Mouse (Mus musculus): ENCODE measurements around the gene Wdr77. TPM values are rescaled to one million over a fixed set of nuclear protein-coding genes. Genes with fewer than 3 reads are reported as not detected.
"Not testable (repeated sequence)": the region's sequence is repeated elsewhere in the genome, so short reads cannot be mapped to it uniquely, and the experiment has no call there.

Wdr77 gene
- total and polyA plus RNA-seq, 2 experiments, result 7.7 to 30.1 TPM

DNA sequence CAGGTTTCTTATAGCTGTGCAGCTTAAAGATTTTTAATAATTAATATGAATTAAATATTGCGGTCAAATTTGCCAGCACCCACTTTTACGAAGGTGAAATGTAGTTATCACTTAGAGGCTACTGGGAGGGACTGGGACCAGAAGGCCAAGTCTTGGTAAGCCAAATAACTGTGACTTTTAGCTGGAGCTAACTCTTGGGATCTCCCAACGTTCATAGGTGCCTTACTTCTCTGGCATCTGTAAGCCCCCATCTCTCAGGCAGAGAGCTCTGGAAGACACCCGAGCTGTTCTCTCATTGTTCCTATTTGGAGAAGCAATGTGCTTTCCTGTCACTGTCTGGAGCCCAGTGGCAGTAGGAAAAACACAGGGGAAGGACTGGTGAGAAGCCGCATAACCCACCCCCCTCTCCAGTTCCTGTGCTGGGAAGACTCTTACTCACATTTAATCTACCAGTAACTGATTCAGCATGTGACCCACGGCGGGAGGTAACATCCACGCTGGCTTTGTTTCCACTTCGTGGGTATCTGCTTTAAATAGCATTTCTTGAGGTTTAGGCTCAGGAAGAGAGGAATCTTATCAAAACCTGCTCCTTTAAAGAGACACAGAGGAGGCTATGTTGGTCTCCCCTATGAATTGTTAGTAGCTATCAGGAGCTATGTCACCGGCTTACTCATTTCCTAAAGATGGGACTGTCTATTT lies 41.4 kb upstream of the Wdr77 start:
- Histone ChIP-seq H3K27me3 (ENCODE audit: control insufficient read depth, insufficient read depth, low read length) (no peaks in the 10 kb centered on the region), H3K9ac (ENCODE audit: low read depth, low read length) (no peak overlapping the region), H3K4me3 (ENCODE audit: insufficient read depth, low read depth, low read length) (no peak overlapping the region), H3K27ac (replicated peaks; ENCODE audit: insufficient read depth, low read depth, low read length) (no peak overlapping the region), H3K79me2 (ENCODE audit: control insufficient read depth, insufficient read depth, low read length) (no peaks in the 10 kb centered on the region), H3K4me1 (ENCODE audit: control insufficient read depth, insufficient read depth, low read length) (no peaks in the 10 kb centered on the region), H3K36me3 (ENCODE audit: control insufficient read depth, insufficient read depth, low read length) (no peaks in the 10 kb centered on the region)
- 76% methylated on average over 10 of the region's 10 CpGs for WGBS
- TF ChIP-seq POLR2A (IDR thresholded peaks at IDR 0.05; ENCODE audit: extremely low read depth, insufficient read depth, low read length), result no peak
- no peak for TF ChIP-seq CTCF (IDR thresholded peaks at IDR 0.05; ENCODE audit: low read depth, low read length)
- no peak for DNase-seq (ENCODE audit: extremely low read depth, low read depth, low spot score)

DNA sequence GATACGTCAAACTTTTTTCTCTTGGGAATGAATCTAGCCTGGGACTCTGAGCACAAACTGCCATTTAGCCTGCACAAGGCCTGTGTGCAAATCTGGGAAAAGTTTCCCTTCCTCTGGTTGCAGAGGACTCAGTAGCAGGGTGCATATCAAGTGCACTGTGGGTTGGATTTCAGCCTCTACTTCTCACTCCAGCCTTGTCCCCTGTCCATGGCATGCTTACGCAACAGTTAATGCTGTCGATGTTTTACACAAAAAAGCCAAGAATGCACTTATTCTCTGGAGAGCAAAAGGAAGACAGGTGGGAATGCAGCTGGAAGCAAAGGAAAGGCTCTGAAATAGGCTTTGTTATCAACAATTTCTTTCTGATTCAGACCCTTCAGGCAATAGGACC lies 40.8 kb upstream of the Wdr77 start:
- Histone ChIP-seq H3K79me2 (ENCODE audit: control insufficient read depth, insufficient read depth, low read length) (no peaks in the 10 kb centered on the region), H3K36me3 (ENCODE audit: control insufficient read depth, insufficient read depth, low read length) (no peaks in the 10 kb centered on the region), H3K4me3 (ENCODE audit: insufficient read depth, low read depth, low read length) (no peak overlapping the region), H3K27me3 (ENCODE audit: control insufficient read depth, insufficient read depth, low read length) (no peaks in the 10 kb centered on the region), H3K9ac (ENCODE audit: low read depth, low read length) (no peak overlapping the region), H3K27ac (replicated peaks; ENCODE audit: insufficient read depth, low read depth, low read length) (no peak overlapping the region), H3K4me1 (ENCODE audit: control insufficient read depth, insufficient read depth, low read length) (no peaks in the 10 kb centered on the region)
- WGBS, result 65% methylated on average over 3 of the region's 3 CpGs
- DNase-seq (ENCODE audit: extremely low read depth, low read depth, low spot score), result no peak
- TF ChIP-seq POLR2A (IDR thresholded peaks at IDR 0.05; ENCODE audit: extremely low read depth, insufficient read depth, low read length), result no peak
- TF ChIP-seq CTCF (IDR thresholded peaks at IDR 0.05; ENCODE audit: low read depth, low read length), result no peak

DNA sequence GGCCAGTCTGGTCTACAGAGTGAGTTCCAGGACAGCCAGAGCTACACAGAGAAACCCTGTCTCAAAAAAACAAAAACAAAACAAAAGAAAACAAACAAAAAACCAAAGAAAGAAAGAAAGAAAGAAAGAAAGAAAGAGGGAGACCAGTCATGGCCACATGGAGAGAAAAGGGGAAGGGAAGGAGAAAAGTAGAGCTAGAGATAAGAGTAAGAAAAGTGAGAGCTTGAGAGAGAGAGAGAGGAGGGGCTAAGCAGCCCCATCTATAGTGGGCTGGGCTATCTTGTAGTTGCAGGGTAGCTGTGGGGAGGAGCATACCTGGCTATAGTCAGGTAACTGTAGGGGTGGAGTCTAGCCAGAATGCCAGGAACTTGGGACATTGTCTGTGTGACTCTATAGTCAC lies 38.4 kb upstream of the Wdr77 start:
- not testable (repeated sequence) for H3K27me3 ChIP-seq (ENCODE audit: control insufficient read depth, insufficient read depth, low read length); H3K27ac ChIP-seq (replicated peaks; ENCODE audit: insufficient read depth, low read depth, low read length); H3K4me1 ChIP-seq (ENCODE audit: control insufficient read depth, insufficient read depth, low read length); H3K9ac ChIP-seq (ENCODE audit: low read depth, low read length); DNase-seq (ENCODE audit: extremely low read depth, low read depth, low spot score); H3K4me3 ChIP-seq (ENCODE audit: insufficient read depth, low read depth, low read length); H3K79me2 ChIP-seq (ENCODE audit: control insufficient read depth, insufficient read depth, low read length); H3K36me3 ChIP-seq (ENCODE audit: control insufficient read depth, insufficient read depth, low read length)

DNA sequence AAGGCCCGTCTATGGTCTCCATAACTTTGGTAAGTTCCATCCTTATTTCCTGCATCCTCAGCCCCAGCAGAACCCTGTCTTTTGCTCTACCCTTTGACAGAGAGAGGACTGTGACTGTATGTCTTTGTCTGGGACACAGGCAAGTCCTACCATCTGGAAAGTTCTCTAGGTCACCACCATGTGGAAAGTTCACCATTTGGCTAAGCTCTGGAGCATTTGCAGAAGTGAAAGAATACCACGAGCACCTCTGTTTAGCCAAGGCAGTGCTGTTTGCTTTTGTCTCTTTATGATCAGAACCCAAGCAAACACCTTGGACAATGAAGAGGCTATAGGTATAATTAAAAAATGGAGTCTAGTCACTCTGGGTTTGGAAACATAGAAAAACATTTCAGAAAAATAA lies 37.2 kb upstream of the Wdr77 start:
- H3K27ac ChIP-seq (replicated peaks; ENCODE audit: insufficient read depth, low read depth, low read length), result no peak overlapping the region
- no peak for DNase-seq (ENCODE audit: extremely low read depth, low read depth, low spot score)
- no peak overlapping the region for H3K4me3 ChIP-seq (ENCODE audit: insufficient read depth, low read depth, low read length)
- no peaks in the 10 kb centered on the region for H3K27me3 ChIP-seq (ENCODE audit: control insufficient read depth, insufficient read depth, low read length)
- H3K79me2 ChIP-seq (ENCODE audit: control insufficient read depth, insufficient read depth, low read length), result no peaks in the 10 kb centered on the region
- H3K36me3 ChIP-seq (ENCODE audit: control insufficient read depth, insufficient read depth, low read length), result no peaks in the 10 kb centered on the region
- TF ChIP-seq POLR2A (IDR thresholded peaks at IDR 0.05; ENCODE audit: extremely low read depth, insufficient read depth, low read length), result no peak
- no peak for TF ChIP-seq CTCF (IDR thresholded peaks at IDR 0.05; ENCODE audit: low read depth, low read length)
- H3K9ac ChIP-seq (ENCODE audit: low read depth, low read length), result no peak overlapping the region
- WGBS, result 72% methylated on average over 2 of the region's 2 CpGs
- H3K4me1 ChIP-seq (ENCODE audit: control insufficient read depth, insufficient read depth, low read length), result no peaks in the 10 kb centered on the region

DNA sequence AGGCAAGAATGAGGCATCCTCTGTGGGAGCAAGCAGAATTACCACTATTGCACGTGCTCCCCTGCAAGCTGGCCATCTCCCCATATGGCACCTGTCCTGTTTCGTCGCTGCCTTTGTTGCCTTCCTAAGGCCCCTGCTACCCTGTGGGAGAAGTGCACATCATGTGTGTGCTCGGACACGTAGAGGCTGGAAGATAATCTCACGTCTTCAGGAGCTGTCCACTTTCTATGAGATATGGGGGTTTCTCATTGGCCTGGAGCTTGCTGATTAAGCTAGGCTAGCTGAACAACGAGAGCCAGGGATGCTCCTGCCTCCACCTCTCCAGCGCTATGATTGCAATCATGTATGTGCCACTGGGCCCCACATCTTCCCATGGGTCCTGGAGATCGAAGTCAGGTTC lies 34.6 kb upstream of the Wdr77 start:
- H3K9ac ChIP-seq (ENCODE audit: low read depth, low read length), result no peak overlapping the region
- H3K79me2 ChIP-seq (ENCODE audit: control insufficient read depth, insufficient read depth, low read length), result no peaks in the 10 kb centered on the region
- no peak overlapping the region for H3K4me3 ChIP-seq (ENCODE audit: insufficient read depth, low read depth, low read length)
- DNase-seq (ENCODE audit: extremely low read depth, low read depth, low spot score), result no peak
- no peaks in the 10 kb centered on the region for H3K36me3 ChIP-seq (ENCODE audit: control insufficient read depth, insufficient read depth, low read length)
- no peak overlapping the region for H3K27ac ChIP-seq (replicated peaks; ENCODE audit: insufficient read depth, low read depth, low read length)
- no peaks in the 10 kb centered on the region for H3K27me3 ChIP-seq (ENCODE audit: control insufficient read depth, insufficient read depth, low read length)
- 87% methylated on average over 9 of the region's 9 CpGs for WGBS
- no peaks in the 10 kb centered on the region for H3K4me1 ChIP-seq (ENCODE audit: control insufficient read depth, insufficient read depth, low read length)
- TF ChIP-seq CTCF (IDR thresholded peaks at IDR 0.05; ENCODE audit: low read depth, low read length), result no peak
- TF ChIP-seq POLR2A (IDR thresholded peaks at IDR 0.05; ENCODE audit: extremely low read depth, insufficient read depth, low read length), result no peak

DNA sequence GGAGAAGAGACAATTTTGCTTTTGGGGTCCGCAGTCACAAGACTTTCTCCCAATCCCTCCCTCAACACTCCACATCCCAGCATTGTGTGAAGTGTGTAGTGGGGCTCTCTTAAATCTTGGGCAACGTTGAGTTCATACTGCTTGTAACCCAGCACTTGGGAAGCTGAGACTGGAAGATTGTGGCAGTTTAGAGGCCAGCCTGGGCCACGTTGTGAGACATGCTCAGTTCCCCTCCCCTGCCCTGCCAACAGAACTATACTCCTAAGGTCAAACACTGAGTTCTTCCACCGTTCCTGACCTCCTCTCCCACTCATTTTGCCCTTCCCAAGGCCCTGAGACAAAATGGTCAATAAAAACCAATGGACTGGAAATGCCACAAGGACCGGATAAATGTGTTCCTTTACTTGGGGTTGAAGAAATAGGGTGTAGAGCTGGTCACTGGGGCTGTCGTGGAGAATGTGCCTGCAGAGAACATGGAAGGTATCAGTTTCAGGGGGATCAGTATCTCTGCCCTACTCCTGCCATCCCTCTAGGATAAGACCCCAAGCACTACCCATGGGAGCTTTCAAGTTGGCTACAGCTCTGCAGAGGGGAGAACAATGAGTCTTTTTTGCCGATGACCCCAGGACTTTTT lies 31.5 kb upstream of the Wdr77 start:
- no peaks in the 10 kb centered on the region for H3K79me2 ChIP-seq (ENCODE audit: control insufficient read depth, insufficient read depth, low read length)
- H3K27me3 ChIP-seq (ENCODE audit: control insufficient read depth, insufficient read depth, low read length), result no peaks in the 10 kb centered on the region
- no peak overlapping the region for H3K9ac ChIP-seq (ENCODE audit: low read depth, low read length)
- no peak for TF ChIP-seq CTCF (IDR thresholded peaks at IDR 0.05; ENCODE audit: low read depth, low read length)
- TF ChIP-seq POLR2A (IDR thresholded peaks at IDR 0.05; ENCODE audit: extremely low read depth, insufficient read depth, low read length), result no peak
- no peak for DNase-seq (ENCODE audit: extremely low read depth, low read depth, low spot score)
- no peak overlapping the region for H3K4me3 ChIP-seq (ENCODE audit: insufficient read depth, low read depth, low read length)
- no peaks in the 10 kb centered on the region for H3K36me3 ChIP-seq (ENCODE audit: control insufficient read depth, insufficient read depth, low read length)
- H3K27ac ChIP-seq (replicated peaks; ENCODE audit: insufficient read depth, low read depth, low read length), result no peak overlapping the region
- H3K4me1 ChIP-seq (ENCODE audit: control insufficient read depth, insufficient read depth, low read length), result no peaks in the 10 kb centered on the region
- 81% methylated on average over 7 of the region's 7 CpGs for WGBS
